Mouse (Mus musculus): ENCODE measurements around the gene Thumpd2. TPM values are rescaled to one million over a fixed set of nuclear protein-coding genes. Genes with fewer than 3 reads are reported as not detected.

The Thumpd2 gene
- total and polyA plus RNA-seq, 3 experiments = 1.5 to 13.7 (median 8.4) TPM

GRCm38 (mm10) chr17:80991535-80992127 lies 73.3 kb downstream of the Thumpd2 start:
- no peak overlapping the region for H3K4me3 ChIP-seq (ENCODE audit: low read depth, low read length)
- no peaks in the 10 kb centered on the region for H3K27me3 ChIP-seq (ENCODE audit: insufficient read depth, low read length)
- no peaks in the 10 kb centered on the region for H3K9me3 ChIP-seq (replicated peaks)
- H3K4me1 ChIP-seq (ENCODE audit: insufficient read depth, low read depth, low read length) = no peaks in the 10 kb centered on the region
- DNase-seq (ENCODE audit: low spot score) = no peak
- no peak for TF ChIP-seq CTCF (IDR thresholded peaks at IDR 0.05; ENCODE audit: low read depth, low read length)
- TF ChIP-seq POLR2AphosphoS5 (IDR thresholded peaks at IDR 0.05; ENCODE audit: insufficient replicate concordance, low read depth, low read length) = no peak
- TF ChIP-seq GATA1 (IDR thresholded peaks at IDR 0.05; ENCODE audit: borderline replicate concordance, low read length) = no peak
- no peak for TF ChIP-seq TAL1 (conservative IDR thresholded peaks at IDR 0.05; ENCODE audit: low read depth, low read length)
- TF ChIP-seq GATA2 (IDR thresholded peaks at IDR 0.05; ENCODE audit: borderline replicate concordance, low read depth, low read length) = no peak
- ATAC-seq (ENCODE audit: extremely low read depth, insufficient number of reproducible peaks, low FRiP score, poor library complexity, severe bottlenecking) = no peak
- no peaks in the 10 kb centered on the region for H3K36me3 ChIP-seq (replicated peaks)

DNA sequence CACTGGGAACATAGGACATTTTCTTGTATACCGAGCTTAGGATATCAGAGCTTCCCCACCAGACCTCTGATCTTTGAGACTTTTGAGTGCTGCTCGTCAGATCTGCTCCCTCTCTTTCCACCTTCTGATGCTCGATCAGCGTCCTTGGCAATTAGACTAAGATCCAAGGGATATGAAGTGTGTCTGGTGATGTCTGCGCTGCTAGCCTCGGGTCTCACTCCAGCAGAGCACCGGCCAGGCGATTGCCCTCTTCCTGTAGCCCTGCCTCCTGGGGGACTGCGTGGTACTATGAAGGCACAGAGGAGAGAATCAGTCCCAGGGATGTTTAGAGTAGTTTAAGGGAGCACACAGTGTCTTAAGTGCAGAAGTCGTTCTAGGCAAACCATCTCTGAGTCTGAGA lies 81.9 kb downstream of the Thumpd2 start:
- H3K27me3 ChIP-seq (ENCODE audit: insufficient read depth, low read length) = no peaks in the 10 kb centered on the region

GRCm38 (mm10) chr17:80982412-80982787 lies 82.5 kb downstream of the Thumpd2 start:
- no peak for ATAC-seq (ENCODE audit: extremely low read depth, insufficient number of reproducible peaks, low FRiP score, poor library complexity, severe bottlenecking)

More for the DNA sequence above, 81.9 kb downstream of the Thumpd2 start:
- no peak overlapping the region for H3K4me3 ChIP-seq (ENCODE audit: low read depth, low read length)
- ATAC-seq (ENCODE audit: extremely low read depth, insufficient number of reproducible peaks, low FRiP score, poor library complexity, severe bottlenecking) (no peak), DNase-seq (ENCODE audit: low spot score) (no peak)
- TF ChIP-seq GATA1 (IDR thresholded peaks at IDR 0.05; ENCODE audit: borderline replicate concordance, low read length) = no peak
- no peak for TF ChIP-seq POLR2AphosphoS5 (IDR thresholded peaks at IDR 0.05; ENCODE audit: insufficient replicate concordance, low read depth, low read length)
- TF ChIP-seq TAL1 (conservative IDR thresholded peaks at IDR 0.05; ENCODE audit: low read depth, low read length) = no peak
- TF ChIP-seq GATA2 (IDR thresholded peaks at IDR 0.05; ENCODE audit: borderline replicate concordance, low read depth, low read length) = no peak
- no peak for TF ChIP-seq CTCF (IDR thresholded peaks at IDR 0.05; ENCODE audit: low read depth, low read length)
- no peaks in the 10 kb centered on the region for H3K36me3 ChIP-seq (replicated peaks)
- H3K9me3 ChIP-seq (replicated peaks) = 0 out of 2 replicates have a peak, but pooled peaks cover 2% of the 10 kb centered on the region
- H3K4me1 ChIP-seq (ENCODE audit: insufficient read depth, low read depth, low read length) = no peaks in the 10 kb centered on the region

GRCm38 (mm10) chr17:80981721-80982411 lies 83.0 kb downstream of the Thumpd2 start:
- DNase-seq (ENCODE audit: low spot score) = no peak

More at GRCm38 (mm10) chr17:80982412-80982787, 82.5 kb downstream of the Thumpd2 start:
- no peak for DNase-seq (ENCODE audit: low spot score)
- no peaks in the 10 kb centered on the region for H3K27me3 ChIP-seq (ENCODE audit: insufficient read depth, low read length)
- H3K9me3 ChIP-seq (replicated peaks) = 0 out of 2 replicates have a peak, but pooled peaks cover 2% of the 10 kb centered on the region
- TF ChIP-seq GATA2 (IDR thresholded peaks at IDR 0.05; ENCODE audit: borderline replicate concordance, low read depth, low read length) (no peak), TAL1 (conservative IDR thresholded peaks at IDR 0.05; ENCODE audit: low read depth, low read length) (no peak), POLR2AphosphoS5 (IDR thresholded peaks at IDR 0.05; ENCODE audit: insufficient replicate concordance, low read depth, low read length) (no peak), CTCF (IDR thresholded peaks at IDR 0.05; ENCODE audit: low read depth, low read length) (no peak), GATA1 (IDR thresholded peaks at IDR 0.05; ENCODE audit: borderline replicate concordance, low read length) (no peak)
- H3K4me3 ChIP-seq (ENCODE audit: low read depth, low read length) = no peak overlapping the region
- no peaks in the 10 kb centered on the region for H3K36me3 ChIP-seq (replicated peaks)
- no peaks in the 10 kb centered on the region for H3K4me1 ChIP-seq (ENCODE audit: insufficient read depth, low read depth, low read length)

DNA sequence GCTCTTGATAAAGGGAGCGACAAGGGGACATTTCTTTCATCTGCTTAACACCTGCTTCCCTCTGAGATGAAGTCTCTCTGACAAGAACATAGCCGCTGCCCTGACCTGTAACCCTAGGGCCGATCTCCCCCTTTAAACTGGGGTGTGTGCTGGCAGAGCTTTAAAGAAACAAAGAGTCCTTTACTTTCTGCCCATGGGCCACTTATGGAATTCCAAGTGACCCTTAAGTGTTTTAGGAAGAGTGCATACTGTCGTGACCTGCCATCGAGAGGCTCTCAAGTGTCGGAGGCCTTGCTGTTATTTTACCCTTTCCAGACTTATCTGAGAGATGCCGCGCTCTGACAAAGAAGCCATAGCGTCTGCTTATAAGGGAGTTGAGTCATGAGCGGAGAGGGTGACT lies 84.8 kb downstream of the Thumpd2 start:
- Histone ChIP-seq H3K27me3 (ENCODE audit: insufficient read depth, low read length) (no peaks in the 10 kb centered on the region), H3K4me3 (ENCODE audit: low read depth, low read length) (no peak overlapping the region), H3K36me3 (replicated peaks) (no peaks in the 10 kb centered on the region), H3K4me1 (ENCODE audit: insufficient read depth, low read depth, low read length) (no peaks in the 10 kb centered on the region), H3K9me3 (replicated peaks) (0 out of 2 replicates have a peak, but pooled peaks cover 2% of the 10 kb centered on the region)
- DNase-seq (ENCODE audit: low spot score) (no peak), ATAC-seq (ENCODE audit: extremely low read depth, insufficient number of reproducible peaks, low FRiP score, poor library complexity, severe bottlenecking) (no peak)
- TF ChIP-seq CTCF (IDR thresholded peaks at IDR 0.05; ENCODE audit: low read depth, low read length) (no peak), POLR2AphosphoS5 (IDR thresholded peaks at IDR 0.05; ENCODE audit: insufficient replicate concordance, low read depth, low read length) (no peak)

More at GRCm38 (mm10) chr17:80981721-80982411, 83.0 kb downstream of the Thumpd2 start:
- Histone ChIP-seq H3K4me3 (ENCODE audit: low read depth, low read length) (no peak overlapping the region), H3K9me3 (replicated peaks) (0 out of 2 replicates have a peak, but pooled peaks cover 2% of the 10 kb centered on the region), H3K4me1 (ENCODE audit: insufficient read depth, low read depth, low read length) (no peaks in the 10 kb centered on the region), H3K27me3 (ENCODE audit: insufficient read depth, low read length) (no peaks in the 10 kb centered on the region), H3K36me3 (replicated peaks) (no peaks in the 10 kb centered on the region)
- no peak for ATAC-seq (ENCODE audit: extremely low read depth, insufficient number of reproducible peaks, low FRiP score, poor library complexity, severe bottlenecking)
- TF ChIP-seq POLR2AphosphoS5 (IDR thresholded peaks at IDR 0.05; ENCODE audit: insufficient replicate concordance, low read depth, low read length) = no peak
- no peak for TF ChIP-seq GATA2 (IDR thresholded peaks at IDR 0.05; ENCODE audit: borderline replicate concordance, low read depth, low read length)
- TF ChIP-seq GATA1 (IDR thresholded peaks at IDR 0.05; ENCODE audit: borderline replicate concordance, low read length) = no peak
- no peak for TF ChIP-seq TAL1 (conservative IDR thresholded peaks at IDR 0.05; ENCODE audit: low read depth, low read length)
- no peak for TF ChIP-seq CTCF (IDR thresholded peaks at IDR 0.05; ENCODE audit: low read depth, low read length)

- Histone ChIP-seq H3K4me3 (ENCODE audit: low read depth, low read length) (no peak overlapping the region), H3K36me3 (replicated peaks) (no peaks in the 10 kb centered on the region), H3K9me3 (replicated peaks) (no peaks in the 10 kb centered on the region), H3K27me3 (ENCODE audit: insufficient read depth, low read length) (no peaks in the 10 kb centered on the region), H3K4me1 (ENCODE audit: insufficient read depth, low read depth, low read length) (no peaks in the 10 kb centered on the region)
- ATAC-seq (ENCODE audit: extremely low read depth, insufficient number of reproducible peaks, low FRiP score, poor library complexity, severe bottlenecking) = no peak
- no peak for DNase-seq (ENCODE audit: low spot score)
- TF ChIP-seq GATA2 (IDR thresholded peaks at IDR 0.05; ENCODE audit: borderline replicate concordance, low read depth, low read length) = no peak
These were observed 87.6 kb downstream of the Thumpd2 start for GRCm38 (mm10) chr17:80977245-80977644.

Other genes starting within 250 kb of the Thumpd2 start
- not detected in 2 replicates for gene Tmem178, start 120.5 kb downstream of the Thumpd2 start, total RNA-seq (2014; fragmentation: Nextera tagmentation)
- not detected in 2 replicates for gene Tmem178, start 120.5 kb downstream of the Thumpd2 start, total RNA-seq (2017)
- not detected in 2 replicates for gene Tmem178, start 120.5 kb downstream of the Thumpd2 start, polyA plus RNA-seq (2012)